Mouse (Mus musculus): ENCODE data around the gene Sept3.

DNA sequence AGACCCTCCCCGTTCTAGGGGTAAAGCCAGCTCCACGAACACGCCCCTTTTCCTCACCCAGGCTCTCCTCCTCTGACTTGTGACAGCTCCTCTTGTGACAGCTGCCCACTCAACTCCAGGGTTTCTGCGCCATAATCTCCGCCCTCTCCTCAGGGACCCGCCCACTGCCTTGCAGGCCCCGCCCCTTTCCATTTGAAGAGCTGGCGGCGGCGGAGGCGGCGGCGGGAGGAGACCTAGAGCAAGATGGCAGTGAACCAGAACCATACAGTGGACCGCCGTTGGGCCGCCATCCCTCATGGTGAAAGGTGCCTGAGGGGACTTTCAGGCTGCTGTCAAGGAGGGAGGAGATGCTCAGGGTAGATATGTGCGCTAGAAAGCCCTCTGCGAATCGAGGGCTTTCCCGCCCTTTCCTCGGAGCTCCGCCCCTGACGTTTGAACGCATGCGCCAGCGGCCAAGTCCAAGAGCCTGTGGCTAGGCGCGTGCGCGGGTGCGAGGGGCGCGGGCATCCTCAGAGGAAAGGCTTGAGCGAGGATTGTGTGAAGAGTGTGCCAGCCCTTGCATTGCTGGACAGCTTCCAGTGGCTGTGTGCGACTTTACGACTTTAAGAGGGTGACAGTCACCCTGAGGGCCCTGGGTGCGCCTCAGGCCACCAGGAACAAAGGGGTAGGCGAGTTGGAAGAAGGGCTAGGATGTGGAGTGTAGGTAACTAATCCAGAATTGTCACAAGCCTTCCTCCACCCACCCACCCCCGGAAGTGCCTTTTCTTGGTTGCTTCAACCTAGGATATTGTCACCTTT, 24.3 kb downstream of the Sept3 start, which contains the start of gene Wbp2nl:
- no peak for TF ChIP-seq CTCF (IDR thresholded peaks at IDR 0.05; ENCODE audit: control insufficient read depth, insufficient read depth, insufficient replicate concordance, low read depth, low read length)
- TF ChIP-seq POLR2A (IDR thresholded peaks at IDR 0.05; ENCODE audit: control insufficient read depth, low read depth, low read length) = peak; percentile 33

Data from testis, adult 2 months (tissue).